15 mouse cellular contexts compared by ENCODE assay signal in the genomic region with DNA sequence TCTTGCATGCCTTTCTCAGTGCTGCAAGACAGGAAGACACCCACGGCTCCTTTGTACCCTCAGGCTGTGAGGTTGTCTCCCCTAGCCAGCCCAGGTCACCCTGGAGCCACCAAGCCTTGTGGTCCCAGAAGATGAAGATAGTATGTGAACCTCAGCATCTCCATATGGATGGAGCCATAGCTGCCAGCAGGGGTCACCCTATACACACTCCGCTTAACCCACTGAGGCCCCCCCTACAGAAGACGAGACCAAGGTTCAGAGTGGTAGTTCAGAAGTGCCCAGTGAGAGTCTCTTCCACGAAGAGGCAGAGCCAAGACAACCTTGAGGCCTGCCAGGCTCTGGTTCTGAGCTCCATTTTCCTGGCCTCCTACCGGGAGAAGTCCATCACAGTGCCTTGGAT. TPM values are rescaled to one million over a fixed set of nuclear protein-coding genes. Genes with fewer than 3 reads are reported as not detected.
DNase-seq lines count a peak whose midpoint lies in the region; ATAC-seq and TF ChIP-seq lines count a peak whose summit lies in the region.
"Had no signal": no experiment of that assay in that cellular context is flagged by ENCODE, and none has a peak within 500 bp of the region (broad histone marks: within the 10 kb centered on the region; RNA-seq: fewer than 3 reads in every experiment).

No protein-coding gene starts in this region.

- H3K9me3 ChIP-seq in heart, embryonic 12.5 days (replicated peaks): no peaks in the 10 kb centered on the region
- H3K9me3 ChIP-seq in liver, embryonic 14.5 days (ENCODE audit: control insufficient read depth, low read length): no peaks in the 10 kb centered on the region
- no peaks in the 10 kb centered on the region for H3K9me3 ChIP-seq in liver, embryonic 11.5 days (ENCODE audit: control insufficient read depth, low read length)
- no peaks in the 10 kb centered on the region for H3K9me3 ChIP-seq in midbrain, embryonic 15.5 days
- H3K9me3 ChIP-seq: heart, embryonic 15.5 days had no signal

- no peak overlapping the region for H3K9ac ChIP-seq in heart, embryonic 12.5 days
- no peak overlapping the region for H3K9ac ChIP-seq in liver, embryonic 14.5 days (replicated peaks)
- H3K9ac ChIP-seq in liver, embryonic 11.5 days (ENCODE audit: low read depth, low read length): no peak overlapping the region
- H3K9ac ChIP-seq in midbrain, embryonic 15.5 days: no peak overlapping the region
- H3K9ac ChIP-seq: heart, embryonic 15.5 days had no signal

- no peaks in the 10 kb centered on the region for H3K36me3 ChIP-seq in heart, embryonic 12.5 days
- H3K36me3 ChIP-seq in liver, embryonic 14.5 days (replicated peaks; ENCODE audit: control insufficient read depth, insufficient read depth, low read depth): no peaks in the 10 kb centered on the region
- H3K36me3 ChIP-seq in liver, embryonic 11.5 days (ENCODE audit: control insufficient read depth, insufficient read depth, low read length): no peaks in the 10 kb centered on the region
- no peaks in the 10 kb centered on the region for H3K36me3 ChIP-seq in midbrain, embryonic 15.5 days (replicated peaks)
- H3K36me3 ChIP-seq: heart, embryonic 15.5 days had no signal

- DNase-seq in heart, postnatal 4 days: peak; percentile 28
- DNase-seq in liver, embryonic 14.5 days (ENCODE audit: low read depth in 3 of 3, low spot score in 3 of 3): no peak
- no peak for DNase-seq in liver, embryonic 11.5 days (ENCODE audit: low spot score)
- peak; percentile 17 for DNase-seq in lung, postnatal 36 days
- DNase-seq: kidney, adult 18-20 months had no signal

- ATAC-seq in heart, embryonic 12.5 days (ENCODE audit: insufficient number of reproducible peaks, low FRiP score): no peak; the same call in 1 of the 2 replicates
- ATAC-seq in liver, embryonic 14.5 days (ENCODE audit: insufficient read depth): no peak
- no peak for ATAC-seq in liver, embryonic 11.5 days (replicated peaks; ENCODE audit: low FRiP score)
- no peak for ATAC-seq in midbrain, embryonic 15.5 days (replicated peaks)
- ATAC-seq: activated CD4-positive, CD25-positive, alpha-beta regulatory T cell, adult 4 months had no signal

- no peak for TF ChIP-seq EP300 in liver, embryonic 14.5 days (IDR thresholded peaks at IDR 0.05; ENCODE audit: low read depth)

- H3K4me2 ChIP-seq in heart, embryonic 12.5 days: no peak overlapping the region
- no peak overlapping the region for H3K4me2 ChIP-seq in liver, embryonic 14.5 days (ENCODE audit: low read depth)
- H3K4me2 ChIP-seq in liver, embryonic 11.5 days: no peak overlapping the region
- H3K4me2 ChIP-seq in midbrain, embryonic 15.5 days: no peak overlapping the region
- H3K4me2 ChIP-seq: heart, embryonic 15.5 days had no signal

- no peak overlapping the region for H3K27ac ChIP-seq in heart, embryonic 12.5 days (ENCODE audit: poor library complexity, severe bottlenecking)
- H3K27ac ChIP-seq in liver, embryonic 14.5 days: no peak overlapping the region
- no peak overlapping the region for H3K27ac ChIP-seq in liver, embryonic 11.5 days (ENCODE audit: low read depth, low read length)
- H3K27ac ChIP-seq in bone marrow, adult 2 months (ENCODE audit: control insufficient read depth, insufficient read depth, low read depth, low read length, poor library complexity): no peak overlapping the region
- no peak overlapping the region for H3K27ac ChIP-seq in midbrain, embryonic 15.5 days
- H3K27ac ChIP-seq: heart, embryonic 15.5 days had no signal

- WGBS in heart, embryonic 12.5 days: 44% methylated on average over 5 of the region's 5 CpGs
- 32% methylated on average over 5 of the region's 5 CpGs for WGBS in liver, embryonic 14.5 days (ENCODE audit: insufficient replicate concordance)
- 46% methylated on average over 5 of the region's 5 CpGs for WGBS in liver, embryonic 11.5 days
- 39% methylated on average over 5 of the region's 5 CpGs for WGBS in bone marrow, adult 2 months
- 64% methylated on average over 5 of the region's 5 CpGs for WGBS in midbrain, embryonic 15.5 days

- peak; percentile 46 for TF ChIP-seq CTCF in liver, embryonic 14.5 days (IDR thresholded peaks at IDR 0.05; ENCODE audit: low read depth)
- peak; percentile 38 for TF ChIP-seq CTCF in bone marrow, adult 2 months (IDR thresholded peaks at IDR 0.05; ENCODE audit: control insufficient read depth, insufficient read depth, low read length)

- peaks cover 18% of the 10 kb centered on the region for H3K27me3 ChIP-seq in heart, embryonic 12.5 days (replicated peaks)
- no peaks in the 10 kb centered on the region for H3K27me3 ChIP-seq in liver, embryonic 14.5 days (ENCODE audit: control insufficient read depth, insufficient read depth, low read length)
- no peaks in the 10 kb centered on the region for H3K27me3 ChIP-seq in liver, embryonic 11.5 days (replicated peaks; ENCODE audit: control insufficient read depth, insufficient read depth, low read length)
- H3K27me3 ChIP-seq in midbrain, embryonic 15.5 days (replicated peaks): no peaks in the 10 kb centered on the region

- H3K4me3 ChIP-seq in heart, embryonic 12.5 days: no peak overlapping the region
- H3K4me3 ChIP-seq in liver, embryonic 14.5 days (ENCODE audit: insufficient read depth in 1 of 2, low read depth in 2 of 2, low read length in 2 of 2): no peak overlapping the region
- H3K4me3 ChIP-seq in liver, embryonic 11.5 days (ENCODE audit: low read depth, low read length): no peak overlapping the region
- H3K4me3 ChIP-seq in bone marrow, adult 2 months (replicated peaks; ENCODE audit: control insufficient read depth, low read depth, low read length): no peak overlapping the region
- no peak overlapping the region for H3K4me3 ChIP-seq in midbrain, embryonic 15.5 days
- H3K4me3 ChIP-seq: heart, embryonic 15.5 days; myocyte had no signal

- no peak for TF ChIP-seq POLR2A in bone marrow, adult 2 months (IDR thresholded peaks at IDR 0.05; ENCODE audit: borderline replicate concordance, control insufficient read depth, low read depth, low read length)

- no peaks in the 10 kb centered on the region for H3K4me1 ChIP-seq in heart, embryonic 12.5 days (replicated peaks)
- no peaks in the 10 kb centered on the region for H3K4me1 ChIP-seq in liver, embryonic 14.5 days (replicated peaks; ENCODE audit: control insufficient read depth in 2 of 2, insufficient read depth in 2 of 2, low read length in 1 of 2)
- H3K4me1 ChIP-seq in liver, embryonic 11.5 days (replicated peaks; ENCODE audit: control insufficient read depth, insufficient read depth, low read length): no peaks in the 10 kb centered on the region
- no peaks in the 10 kb centered on the region for H3K4me1 ChIP-seq in bone marrow, adult 2 months (ENCODE audit: control insufficient read depth, insufficient read depth, low read length)
- H3K4me1 ChIP-seq in midbrain, embryonic 15.5 days: no peaks in the 10 kb centered on the region
- H3K4me1 ChIP-seq: heart, embryonic 15.5 days had no signal

RNA-seq across cellular contexts. Expression of a gene that starts 7.2 kb away (rescaled TPM):
- total RNA-seq in heart, postnatal 4 days (2021): not detected
- not detected in 2 replicates for polyA plus RNA-seq in heart, embryonic 12.5 days (2016; fragmentation: Nextera tagmentation; extraction: Ambion mirVana)
- polyA plus RNA-seq in liver, embryonic 14.5 days (2012; rRNA removed): 0.02 TPM in 2 replicates
- polyA plus RNA-seq in liver, embryonic 14.5 days (2014; fragmentation: Nextera tagmentation; extraction: Ambion mirVana): not detected in 2 replicates
- not detected in 2 replicates for polyA plus RNA-seq in liver, embryonic 11.5 days (2014; fragmentation: Nextera tagmentation; extraction: Ambion mirVana)
- not detected in 2 replicates for polyA plus RNA-seq in bone marrow, adult 2 months (2011; ENCODE audit: insufficient read depth, insufficient read length, low replicate concordance, missing spikeins)
- polyA plus RNA-seq in midbrain, embryonic 15.5 days (2015; fragmentation: Nextera tagmentation; extraction: Ambion mirVana): not detected in 2 replicates
- total RNA-seq: left cerebral cortex, adult 18-20 months had no signal
- polyA plus RNA-seq: activated CD4-positive, CD25-positive, alpha-beta regulatory T cell, adult 4 months; heart, embryonic 15.5 days; lung, embryonic 16.5 days; myocyte; stomach, embryonic 16.5 days had no signal

RNA-seq across cellular contexts. Expression of a gene that starts 10.2 kb away (rescaled TPM):
- total RNA-seq in heart, postnatal 4 days (2021): under 1 TPM; 0.19 to 0.38 TPM
- 0.60 and 0.80 TPM in 2 replicates for polyA plus RNA-seq in heart, embryonic 12.5 days (2016; fragmentation: Nextera tagmentation; extraction: Ambion mirVana)
- polyA plus RNA-seq in liver, embryonic 14.5 days (2012; rRNA removed): 0.06 and 0.16 TPM in 2 replicates
- polyA plus RNA-seq in liver, embryonic 14.5 days (2014; fragmentation: Nextera tagmentation; extraction: Ambion mirVana): not detected in 2 replicates
- 0.81 and 0.88 TPM in 2 replicates for polyA plus RNA-seq in liver, embryonic 11.5 days (2014; fragmentation: Nextera tagmentation; extraction: Ambion mirVana)
- 1.7 TPM in 1 of 2 replicates, not detected in the other for polyA plus RNA-seq in bone marrow, adult 2 months (2011; ENCODE audit: insufficient read depth, insufficient read length, low replicate concordance, missing spikeins)
- 87.1 and 93.8 TPM in 2 replicates for polyA plus RNA-seq in midbrain, embryonic 15.5 days (2015; fragmentation: Nextera tagmentation; extraction: Ambion mirVana)
- total RNA-seq: gastrocnemius, adult 18-20 months had no signal
- polyA plus RNA-seq: activated CD4-positive, CD25-positive, alpha-beta regulatory T cell, adult 4 months; myocyte had no signal

RNA-seq across cellular contexts. Expression of a gene that starts 50.5 kb away (rescaled TPM):
- not detected for total RNA-seq in heart, postnatal 4 days (2021)
- 0.15 TPM in 1 of 2 replicates, not detected in the other for polyA plus RNA-seq in heart, embryonic 12.5 days (2016; fragmentation: Nextera tagmentation; extraction: Ambion mirVana)
- polyA plus RNA-seq in liver, embryonic 14.5 days (2012; rRNA removed): not detected in 2 replicates
- not detected in 2 replicates for polyA plus RNA-seq in liver, embryonic 14.5 days (2014; fragmentation: Nextera tagmentation; extraction: Ambion mirVana)
- polyA plus RNA-seq in liver, embryonic 11.5 days (2014; fragmentation: Nextera tagmentation; extraction: Ambion mirVana): not detected in 2 replicates
- polyA plus RNA-seq in bone marrow, adult 2 months (2011; ENCODE audit: insufficient read depth, insufficient read length, low replicate concordance, missing spikeins): not detected in 2 replicates
- 0.56 and 0.78 TPM in 2 replicates for polyA plus RNA-seq in midbrain, embryonic 15.5 days (2015; fragmentation: Nextera tagmentation; extraction: Ambion mirVana)
- polyA plus RNA-seq: activated CD4-positive, CD25-positive, alpha-beta regulatory T cell, adult 4 months; myocyte had no signal

RNA-seq across cellular contexts. Expression of a gene that starts 51.9 kb away (rescaled TPM):
- 1 to 10 TPM in 1 of 2 experiments, under 1 TPM in 1; 0.21 to 1.1 TPM for total RNA-seq in heart, postnatal 4 days (2021)
- polyA plus RNA-seq in heart, embryonic 12.5 days (2016; fragmentation: Nextera tagmentation; extraction: Ambion mirVana): 0.60 and 1.1 TPM in 2 replicates
- 4.0 TPM in 2 replicates for polyA plus RNA-seq in liver, embryonic 14.5 days (2012; rRNA removed)
- 0.66 and 0.72 TPM in 2 replicates for polyA plus RNA-seq in liver, embryonic 14.5 days (2014; fragmentation: Nextera tagmentation; extraction: Ambion mirVana)
- 1.4 and 2.3 TPM in 2 replicates for polyA plus RNA-seq in liver, embryonic 11.5 days (2014; fragmentation: Nextera tagmentation; extraction: Ambion mirVana)
- polyA plus RNA-seq in bone marrow, adult 2 months (2011; ENCODE audit: insufficient read depth, insufficient read length, low replicate concordance, missing spikeins): 0.74 TPM in 1 of 2 replicates, not detected in the other
- polyA plus RNA-seq in midbrain, embryonic 15.5 days (2015; fragmentation: Nextera tagmentation; extraction: Ambion mirVana): 4.6 and 6.4 TPM in 2 replicates
- polyA plus RNA-seq: activated CD4-positive, CD25-positive, alpha-beta regulatory T cell, adult 4 months; lung, embryonic 16.5 days had no signal

Comparison
In these comparisons a context has a peak if more than half of its experiments do, and no peak if none do; other contexts are left out.
1. DNase-seq: peak in heart, postnatal 4 days (single experiment) and lung, postnatal 36 days (single experiment); none in liver, embryonic 14.5 days (0 of 3) and liver, embryonic 11.5 days (single experiment).
2. RNA of a gene that starts 10.2 kb away (polyA plus RNA-seq): 87.1 to 93.8 TPM in midbrain, embryonic 15.5 days; 1.7 TPM in bone marrow, adult 2 months, 0.81 to 0.88 TPM in liver, embryonic 11.5 days, 0.60 to 0.80 TPM in heart, embryonic 12.5 days and 0.06 to 0.16 TPM in liver, embryonic 14.5 days; every median in the first group is over 10 times any median in the second.